Mouse (Mus musculus) stomach, embryonic 15.5 days (tissue): Measurements from ENCODE around the gene Tmem206. TPM values are rescaled to one million over a fixed set of nuclear protein-coding genes. Genes with fewer than 3 reads are reported as not detected.
A peak's percentile ranks its signal among the peaks of the same experiment; 100 is the strongest.

Experiments
- ATAC-seq: fragments of 200-750 bp; cut with Nextera tagmentation; 2 replicates; pipeline ENCODE4 v1.8.0; 2017; ENCODE audit warnings: low read depth, moderate number of reproducible peaks, moderate TSS enrichment; ENCODE audit not compliant: insufficient read depth, low FRiP score
- H3K27ac ChIP-seq: fragments of 300-500 bp; sonication (generic); 2 replicates; pipeline ENCODE4 v1.5.1; 2015; ENCODE audit warnings: mild to moderate bottlenecking, inconsistent platforms
- H3K27me3 ChIP-seq: fragments of 300-500 bp; sonication (generic); replicated peaks from 2 replicates; pipeline ENCODE4 v1.6.1; 2015; ENCODE audit warnings: inconsistent platforms
- H3K36me3 ChIP-seq: fragments of 300-500 bp; sonication (generic); 2 replicates; pipeline ENCODE4 v1.6.1; 2015; ENCODE audit warnings: inconsistent platforms
- H3K4me1 ChIP-seq: fragments of 300-500 bp; sonication (generic); 2 replicates; pipeline ENCODE4 v1.6.1; 2015; ENCODE audit warnings: inconsistent platforms
- H3K4me2 ChIP-seq: fragments of 300-500 bp; sonication (generic); 2 replicates; pipeline ENCODE4 v1.6.1; 2015; ENCODE audit warnings: mild to moderate bottlenecking, inconsistent platforms
- H3K4me3 ChIP-seq: fragments of 300-500 bp; sonication (generic); replicated peaks from 2 replicates; pipeline ENCODE4 v1.5.1; 2015; ENCODE audit warnings: inconsistent platforms
- H3K9ac ChIP-seq: fragments of 300-500 bp; sonication (generic); 2 replicates; pipeline ENCODE4 v1.6.1; 2015; ENCODE audit warnings: inconsistent platforms
- H3K9me3 ChIP-seq: fragments of 300-500 bp; sonication (generic); 2 replicates; pipeline ENCODE4 v1.6.1; 2016; ENCODE audit warnings: inconsistent platforms
- WGBS: fragments of 180-500 bp; shearing (Covaris S2); methylation state at CpG from one replicate; pipeline ENCODE4 v1.1.7; 2015; 5-methylcytosine and 5-hydroxymethylcytosine counted together
- polyA plus RNA-seq: library from polyadenylated mRNA; unstranded; fragments of >200 nt; fragmentation: Nextera tagmentation; extraction: Ambion mirVana; gene quantifications from 2 replicates; pipeline ENCODE4 v1.2.1, GENCODE M21; 2015

The Tmem206 gene
- polyA plus RNA-seq, 1 experiment from 2014 or later: 20.0 TPM

- no peaks in the 10 kb centered on the region for H3K4me1 ChIP-seq
- 75% methylated on average over 4 of the region's 4 CpGs for WGBS
- no peaks in the 10 kb centered on the region for H3K27me3 ChIP-seq
- H3K9me3 ChIP-seq: no peaks in the 10 kb centered on the region
- H3K36me3 ChIP-seq: 0 out of 2 replicates have a peak, but pooled peaks cover 2% of the 10 kb centered on the region
- no peak overlapping the region for H3K4me2 ChIP-seq
- H3K4me3 ChIP-seq: no peak overlapping the region
- H3K27ac ChIP-seq: no peak overlapping the region
- ATAC-seq: no peak
- H3K9ac ChIP-seq: no peak overlapping the region
Measured at GRCm38 (mm10) chr1:191311296-191311898, 14.3 kb upstream of the Tmem206 start.

- H3K27me3 ChIP-seq: no peaks in the 10 kb centered on the region
- peak overlapping the region; percentile 49 for H3K4me2 ChIP-seq
- no peaks in the 10 kb centered on the region for H3K4me1 ChIP-seq
- H3K4me3 ChIP-seq: peak overlapping the region; percentile 59
- H3K27ac ChIP-seq: peak overlapping the region; percentile 52
- under 1% methylated on average over 14 of the region's 14 CpGs for WGBS
- H3K9me3 ChIP-seq: no peaks in the 10 kb centered on the region
- H3K9ac ChIP-seq: 0 out of 2 replicates have a peak overlapping the region, but pooled peaks have one; percentile 22
- no peaks in the 10 kb centered on the region for H3K36me3 ChIP-seq
- ATAC-seq: peak; percentile 94
Measured at GRCm38 (mm10) chr1:191312513-191312941, 13.2 kb upstream of the Tmem206 start.

- no peaks in the 10 kb centered on the region for H3K27me3 ChIP-seq
- no peak overlapping the region; the same call in 1 of the 2 replicates for H3K27ac ChIP-seq
- no peaks in the 10 kb centered on the region for H3K4me1 ChIP-seq
- H3K9me3 ChIP-seq: no peaks in the 10 kb centered on the region
- no peak overlapping the region for H3K9ac ChIP-seq
- H3K4me2 ChIP-seq: peak overlapping the region; percentile 49
- no peak for ATAC-seq
- no peaks in the 10 kb centered on the region for H3K36me3 ChIP-seq
- H3K4me3 ChIP-seq: peak overlapping the region; percentile 59
- 65% methylated on average over 6 of the region's 6 CpGs for WGBS
Measured at GRCm38 (mm10) chr1:191313158-191313557, 12.6 kb upstream of the Tmem206 start.

- WGBS: 61% methylated on average over 4 of the region's 4 CpGs
- Histone ChIP-seq H3K4me2 (no peak overlapping the region), H3K9ac (no peak overlapping the region), H3K4me1 (no peaks in the 10 kb centered on the region), H3K36me3 (no peaks in the 10 kb centered on the region), H3K27me3 (no peaks in the 10 kb centered on the region), H3K4me3 (no peak overlapping the region), H3K27ac (no peak overlapping the region), H3K9me3 (no peaks in the 10 kb centered on the region)
- no peak for ATAC-seq
Measured at GRCm38 (mm10) chr1:191313926-191314325, 11.8 kb upstream of the Tmem206 start.

- Histone ChIP-seq H3K36me3 (no peaks in the 10 kb centered on the region), H3K4me3 (peak overlapping the region; percentile 72; the same call in 1 of the 2 replicates), H3K4me2 (peak overlapping the region; percentile 70), H3K4me1 (no peaks in the 10 kb centered on the region), H3K27me3 (no peaks in the 10 kb centered on the region), H3K27ac (no peak overlapping the region), H3K9ac (no peak overlapping the region), H3K9me3 (no peaks in the 10 kb centered on the region)
- WGBS: 71% methylated on average over 8 of the region's 8 CpGs
- no peak for ATAC-seq
Measured at GRCm38 (mm10) chr1:191316818-191317217, 8.9 kb upstream of the Tmem206 start.

- under 1% methylated on average over 54 of the region's 54 CpGs for WGBS
- peak within 1 kb of the TSS; percentile 90 for H3K9ac ChIP-seq
- H3K9me3 ChIP-seq: no peaks in the 10 kb centered on the region
- H3K4me3 ChIP-seq: peak within 1 kb of the TSS; percentile 72
- peak; percentile 94 for ATAC-seq
- peak within 1 kb of the TSS; percentile 70 for H3K4me2 ChIP-seq
- no peaks in the 10 kb centered on the region for H3K4me1 ChIP-seq
- no peaks in the 10 kb centered on the region for H3K36me3 ChIP-seq
- H3K27ac ChIP-seq: peak within 1 kb of the TSS; percentile 79
- no peaks in the 10 kb centered on the region for H3K27me3 ChIP-seq
Measured at GRCm38 (mm10) chr1:191317591-191318196, 8.0 kb upstream of the Tmem206 start, which contains the start of gene Nenf. Gene Nenf, minus strand, starts transcription at chr1:191318194.

GRCm38 (mm10) chr1:191318686-191319085 lies 7.0 kb upstream of the Tmem206 start:
- no peak for ATAC-seq
- H3K27me3 ChIP-seq: no peaks in the 10 kb centered on the region
- H3K27ac ChIP-seq: no peak overlapping the region
- no peaks in the 10 kb centered on the region for H3K9me3 ChIP-seq
- H3K4me1 ChIP-seq: no peaks in the 10 kb centered on the region
- H3K4me2 ChIP-seq: no peak overlapping the region
- no peak overlapping the region for H3K4me3 ChIP-seq
- no peaks in the 10 kb centered on the region for H3K36me3 ChIP-seq
- no peak overlapping the region for H3K9ac ChIP-seq
- 47% methylated on average over 5 of the region's 5 CpGs for WGBS

GRCm38 (mm10) chr1:191323381-191323780 lies 2.3 kb upstream of the Tmem206 start:
- H3K9me3 ChIP-seq: no peaks in the 10 kb centered on the region
- no peak overlapping the region for H3K27ac ChIP-seq
- no peaks in the 10 kb centered on the region for H3K36me3 ChIP-seq
- no peak for ATAC-seq
- WGBS: 90% methylated on average over 3 of the region's 3 CpGs
- peaks cover 24% of the 10 kb centered on the region for H3K4me1 ChIP-seq
- H3K4me3 ChIP-seq: no peak overlapping the region
- no peak overlapping the region for H3K4me2 ChIP-seq
- no peaks in the 10 kb centered on the region for H3K27me3 ChIP-seq
- H3K9ac ChIP-seq: no peak overlapping the region

GRCm38 (mm10) chr1:191324733-191325590 lies 750 bp upstream of the Tmem206 start:
- Histone ChIP-seq H3K27ac (no peak overlapping the region), H3K4me1 (peaks cover 25% of the 10 kb centered on the region), H3K9me3 (no peaks in the 10 kb centered on the region), H3K9ac (no peak overlapping the region), H3K4me2 (peak overlapping the region; percentile 91), H3K27me3 (no peaks in the 10 kb centered on the region), H3K36me3 (0 out of 2 replicates have a peak, but pooled peaks cover 2% of the 10 kb centered on the region), H3K4me3 (peak overlapping the region; percentile 92)
- 0 out of 2 replicates have a peak, but pooled peaks have one; percentile 7 for ATAC-seq
- 77% methylated on average over 7 of the region's 7 CpGs for WGBS

- H3K27ac ChIP-seq: peak overlapping the region; percentile 73
- ATAC-seq: peak; percentile 54; the same call in 1 of the 2 replicates
- peak overlapping the region; percentile 68 for H3K9ac ChIP-seq
- H3K9me3 ChIP-seq: no peaks in the 10 kb centered on the region
- H3K4me1 ChIP-seq: peaks cover 25% of the 10 kb centered on the region
- H3K4me2 ChIP-seq: peak overlapping the region; percentile 91
- 1% methylated on average over 35 of the region's 35 CpGs for WGBS
- peak overlapping the region; percentile 92 for H3K4me3 ChIP-seq
- 0 out of 2 replicates have a peak, but pooled peaks cover 3% of the 10 kb centered on the region for H3K36me3 ChIP-seq
- H3K27me3 ChIP-seq: no peaks in the 10 kb centered on the region
Measured at GRCm38 (mm10) chr1:191326233-191326882, 646 bp downstream of the Tmem206 start.

- ATAC-seq: no peak
- Histone ChIP-seq H3K27me3 (no peaks in the 10 kb centered on the region), H3K36me3 (0 out of 2 replicates have a peak, but pooled peaks cover 3% of the 10 kb centered on the region), H3K27ac (no peak overlapping the region), H3K4me1 (peaks cover 25% of the 10 kb centered on the region), H3K4me2 (peak overlapping the region; percentile 91), H3K4me3 (no peak overlapping the region), H3K9ac (no peak overlapping the region), H3K9me3 (no peaks in the 10 kb centered on the region)
- WGBS: 72% methylated on average over 8 of the region's 8 CpGs
Measured at GRCm38 (mm10) chr1:191327258-191327657, 1.5 kb downstream of the Tmem206 start.
